Mouse (Mus musculus) olfactory bulb, adult 2 months (tissue): ENCODE data around the gene Clec1a. TPM values are rescaled to one million over a fixed set of nuclear protein-coding genes. Genes with fewer than 3 reads are reported as not detected.

Experiments
- H3K27ac ChIP-seq: fragments of 200-500 bp; 2 replicates; pipeline ENCODE4 v1.5.1; 2012; ENCODE audit warnings: low read depth, low read length; ENCODE audit not compliant: insufficient read depth
- H3K4me1 ChIP-seq: fragments of 200-500 bp; 2 replicates; pipeline ENCODE4 v1.6.1; 2012; ENCODE audit warnings: low read length; ENCODE audit not compliant: control insufficient read depth, insufficient read depth
- H3K4me3 ChIP-seq: fragments of 200-500 bp; 2 replicates; pipeline ENCODE4 v1.5.1; 2012; ENCODE audit warnings: mild to moderate bottlenecking, low read depth, low read length, moderate library complexity; ENCODE audit not compliant: insufficient read depth
- CTCF ChIP-seq: fragments of 200-500 bp; IDR thresholded peaks from 2 replicates; pipeline ENCODE4 v1.5.1; 2012; ENCODE audit warnings: low read depth, mild to moderate bottlenecking, low read length, moderate library complexity; ENCODE audit not compliant: insufficient read depth
- POLR2A ChIP-seq: fragments of 200-500 bp; IDR thresholded peaks from 2 replicates; pipeline ENCODE4 v1.6.1; 2012; ENCODE audit warnings: mild to moderate bottlenecking, low read depth, low read length, moderate library complexity; ENCODE audit not compliant: insufficient read depth
- WGBS: fragments of 180-500 bp; shearing (Covaris S2); methylation state at CpG from one replicate; pipeline ENCODE4 v1.1.7; 2018; 5-methylcytosine and 5-hydroxymethylcytosine counted together
- polyA plus RNA-seq: library from polyadenylated mRNA; stranded (reverse); fragments of >200 nt; gene quantifications from 2 replicates; pipeline ENCODE4 v1.2.4, GENCODE M21; 2012; ENCODE audit warnings: low replicate concordance; ENCODE audit not compliant: missing spikeins, insufficient read depth, insufficient read length

Clec1a gene
- polyA plus RNA-seq, 1 experiment: not detected

DNA sequence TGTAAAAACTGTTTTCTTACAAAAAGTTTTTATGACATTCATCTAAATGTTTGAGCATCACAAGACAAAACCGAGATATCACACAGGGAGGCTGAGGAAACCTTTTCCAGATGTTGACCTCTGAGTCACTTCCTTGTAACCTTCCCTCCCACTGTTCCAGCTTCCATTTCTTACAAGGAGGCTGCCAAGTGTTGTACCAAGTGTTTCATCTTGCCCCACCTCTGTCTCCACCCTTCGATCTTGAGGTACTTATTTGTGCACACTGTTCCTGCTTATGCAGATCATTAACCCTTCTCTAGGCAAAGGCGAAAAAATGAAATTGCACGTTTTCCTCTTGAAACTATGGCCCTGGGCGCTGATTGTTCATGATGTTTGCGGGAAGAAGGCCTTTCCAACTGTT lies 2.1 kb downstream of the Clec1a start:
- 73% methylated on average over 6 of the region's 6 CpGs for WGBS
- no peak for TF ChIP-seq CTCF
- no peak for TF ChIP-seq POLR2A
- peaks cover 4% of the 10 kb centered on the region for H3K4me1 ChIP-seq

DNA sequence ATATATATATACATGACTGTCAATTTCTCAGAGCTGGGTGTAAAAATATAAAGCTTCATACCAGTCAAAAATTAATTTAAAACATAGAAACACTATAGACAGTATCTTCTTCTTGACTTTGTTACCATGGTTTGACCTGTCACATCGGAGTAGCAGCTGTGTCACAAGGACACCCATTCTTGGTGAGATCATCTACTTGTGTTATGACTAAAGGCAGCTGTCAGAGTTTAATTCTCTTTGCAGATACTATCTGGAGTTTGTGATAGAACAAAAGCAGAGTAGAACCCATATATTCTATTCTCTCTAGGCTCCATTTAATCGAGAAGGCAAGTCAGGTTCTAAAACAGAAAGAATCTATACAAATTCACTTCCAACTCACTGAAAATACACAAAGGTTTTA lies 13.8 kb downstream of the Clec1a start:
- Histone ChIP-seq H3K4me3 (no peak overlapping the region), H3K27ac (no peak overlapping the region), H3K4me1 (no peaks in the 10 kb centered on the region)
- WGBS: 92% methylated on average over 2 of the region's 2 CpGs
- no peak for TF ChIP-seq CTCF
- no peak for TF ChIP-seq POLR2A

More for the DNA sequence above, 2.1 kb downstream of the Clec1a start:
- no peak overlapping the region for H3K4me3 ChIP-seq
- no peak overlapping the region for H3K27ac ChIP-seq

DNA sequence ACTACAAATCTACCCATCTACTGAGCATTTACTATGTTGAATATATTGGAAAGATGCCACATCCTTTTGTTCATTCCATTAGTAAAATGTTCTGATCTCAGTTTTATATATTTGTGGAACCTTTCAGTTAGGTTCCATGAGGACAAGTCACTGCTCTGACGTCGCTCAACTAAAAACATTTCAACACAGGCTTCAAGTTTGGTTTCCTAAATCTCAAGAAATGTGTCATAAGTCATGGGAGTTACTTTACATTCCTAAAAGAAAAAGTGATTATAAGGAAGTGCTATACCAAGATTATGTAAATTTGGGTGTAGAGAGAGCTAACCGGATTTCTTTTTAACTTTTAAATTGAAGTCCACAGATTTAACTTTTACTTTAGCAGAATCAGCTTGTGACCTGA lies 15.8 kb downstream of the Clec1a start:
- no peak overlapping the region for H3K4me3 ChIP-seq
- no peaks in the 10 kb centered on the region for H3K4me1 ChIP-seq
- TF ChIP-seq CTCF: no peak
- TF ChIP-seq POLR2A: no peak
- WGBS: 95% methylated on average over 3 of the region's 3 CpGs
- no peak overlapping the region for H3K27ac ChIP-seq

DNA sequence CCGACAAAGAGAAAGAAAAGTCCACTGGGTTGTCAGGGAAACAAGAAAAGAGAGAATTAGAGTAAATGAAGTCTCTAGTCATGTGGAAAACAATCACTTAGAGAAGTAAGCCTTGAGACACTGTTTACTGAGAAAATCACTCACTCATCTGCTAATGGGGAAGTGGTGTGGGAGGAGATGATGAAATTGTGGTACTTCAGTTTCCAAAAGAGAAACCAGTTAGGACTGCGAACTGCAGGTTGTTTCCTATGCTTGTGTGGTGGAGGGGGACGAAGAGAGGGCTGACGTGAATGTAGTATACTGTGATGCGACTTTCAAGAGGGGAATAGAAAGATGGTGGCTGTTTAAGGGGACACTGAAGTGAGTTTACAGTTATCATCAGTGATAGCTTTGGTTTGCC lies 17.6 kb downstream of the Clec1a start:
- Histone ChIP-seq H3K4me3 (no peak overlapping the region), H3K27ac (no peak overlapping the region), H3K4me1 (no peaks in the 10 kb centered on the region)
- no peak for TF ChIP-seq POLR2A
- no peak for TF ChIP-seq CTCF
- 51% methylated on average over 5 of the region's 5 CpGs for WGBS

DNA sequence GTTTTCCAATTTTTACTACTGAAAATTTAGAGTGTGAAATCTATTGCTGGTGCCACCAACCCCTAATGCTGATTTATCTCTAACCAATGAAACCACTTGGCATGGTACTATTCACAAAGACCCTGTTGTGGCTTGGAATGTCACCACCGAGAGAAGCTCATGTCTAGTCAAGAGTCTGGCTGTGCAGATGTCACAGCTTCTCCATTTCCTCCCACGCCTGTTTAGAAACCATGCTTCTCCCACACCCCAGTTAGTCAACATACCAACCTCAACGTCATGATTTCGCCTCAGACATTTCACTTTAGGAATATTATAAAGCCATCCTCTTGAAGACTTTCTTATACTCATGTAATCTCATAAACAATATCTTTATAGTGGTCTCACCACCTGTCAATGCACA lies 24.5 kb downstream of the Clec1a start:
- no peak overlapping the region for H3K4me3 ChIP-seq
- WGBS: 82% methylated on average over 4 of the region's 4 CpGs
- no peaks in the 10 kb centered on the region for H3K4me1 ChIP-seq
- TF ChIP-seq CTCF (no peak), POLR2A (no peak)
- H3K27ac ChIP-seq: no peak overlapping the region

DNA sequence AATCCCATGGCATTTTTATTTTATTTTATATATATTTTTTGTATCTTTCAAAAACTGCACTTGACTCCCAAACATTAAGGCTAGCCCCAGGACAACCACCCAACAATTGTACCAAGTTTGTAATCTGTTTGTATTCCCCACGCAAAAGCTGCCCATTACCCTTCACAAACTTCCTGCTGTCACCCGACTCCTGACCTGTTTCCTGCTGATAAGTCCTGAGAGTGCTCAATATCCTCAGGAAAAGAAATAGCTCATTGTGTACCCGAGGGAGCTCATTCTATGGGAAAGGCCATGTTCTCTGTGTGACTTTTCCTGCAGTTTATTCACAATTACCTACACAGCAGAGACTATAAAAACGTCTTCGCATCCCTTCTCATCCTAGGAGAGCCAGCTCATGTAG lies 26.0 kb downstream of the Clec1a start:
- Histone ChIP-seq H3K4me1 (no peaks in the 10 kb centered on the region), H3K4me3 (no peak overlapping the region), H3K27ac (peak overlapping the region; percentile 57; the same call in 1 of the 2 replicates)
- WGBS: 45% methylated on average over 5 of the region's 5 CpGs
- TF ChIP-seq CTCF (no peak), POLR2A (no peak)

DNA sequence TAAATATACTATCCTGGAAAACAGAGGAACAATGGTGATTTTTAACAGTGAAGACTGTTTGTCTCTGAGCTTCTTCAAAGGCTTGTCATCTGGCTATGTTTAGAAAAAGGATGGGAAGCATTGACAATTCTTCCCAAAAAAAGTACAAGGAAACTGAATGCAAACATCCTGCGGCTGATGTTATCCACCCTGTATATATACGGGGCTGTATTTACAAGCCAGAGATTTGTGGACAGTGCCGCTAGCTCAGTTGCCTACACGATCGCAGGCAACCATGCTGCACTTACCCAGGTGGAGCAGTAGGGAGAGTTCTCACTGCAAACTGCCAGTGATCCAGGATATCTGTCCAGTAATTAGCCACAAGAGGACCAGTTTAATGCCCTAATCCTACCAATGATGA lies 26.6 kb downstream of the Clec1a start:
- H3K27ac ChIP-seq: peak overlapping the region; percentile 32
- TF ChIP-seq POLR2A: no peak
- no peak for TF ChIP-seq CTCF
- no peak overlapping the region for H3K4me3 ChIP-seq
- no peaks in the 10 kb centered on the region for H3K4me1 ChIP-seq
- 51% methylated on average over 5 of the region's 5 CpGs for WGBS

DNA sequence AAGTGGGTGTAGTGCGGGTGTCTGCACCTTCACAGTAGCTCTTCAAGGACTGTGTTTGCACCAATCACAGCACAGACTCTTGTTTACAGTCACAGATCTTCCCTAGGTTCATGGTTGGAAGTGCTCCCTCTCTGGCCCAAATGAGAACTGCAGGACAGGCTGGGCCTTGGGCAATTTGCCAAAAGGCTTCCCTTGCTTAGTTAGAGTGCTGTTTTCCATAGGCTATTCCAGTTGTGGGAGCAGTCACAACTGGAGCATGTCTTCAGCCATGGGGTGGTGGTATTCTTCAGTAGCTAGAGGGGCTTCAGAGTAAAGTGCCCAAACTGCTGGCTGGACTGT lies 28.1 kb downstream of the Clec1a start:
- TF ChIP-seq POLR2A (no peak), CTCF (peak; percentile 61)
- H3K4me3 ChIP-seq: no peak overlapping the region
- H3K27ac ChIP-seq: no peak overlapping the region
- WGBS: 17% methylated on average over 1 of the region's 1 CpGs
- H3K4me1 ChIP-seq: no peaks in the 10 kb centered on the region

DNA sequence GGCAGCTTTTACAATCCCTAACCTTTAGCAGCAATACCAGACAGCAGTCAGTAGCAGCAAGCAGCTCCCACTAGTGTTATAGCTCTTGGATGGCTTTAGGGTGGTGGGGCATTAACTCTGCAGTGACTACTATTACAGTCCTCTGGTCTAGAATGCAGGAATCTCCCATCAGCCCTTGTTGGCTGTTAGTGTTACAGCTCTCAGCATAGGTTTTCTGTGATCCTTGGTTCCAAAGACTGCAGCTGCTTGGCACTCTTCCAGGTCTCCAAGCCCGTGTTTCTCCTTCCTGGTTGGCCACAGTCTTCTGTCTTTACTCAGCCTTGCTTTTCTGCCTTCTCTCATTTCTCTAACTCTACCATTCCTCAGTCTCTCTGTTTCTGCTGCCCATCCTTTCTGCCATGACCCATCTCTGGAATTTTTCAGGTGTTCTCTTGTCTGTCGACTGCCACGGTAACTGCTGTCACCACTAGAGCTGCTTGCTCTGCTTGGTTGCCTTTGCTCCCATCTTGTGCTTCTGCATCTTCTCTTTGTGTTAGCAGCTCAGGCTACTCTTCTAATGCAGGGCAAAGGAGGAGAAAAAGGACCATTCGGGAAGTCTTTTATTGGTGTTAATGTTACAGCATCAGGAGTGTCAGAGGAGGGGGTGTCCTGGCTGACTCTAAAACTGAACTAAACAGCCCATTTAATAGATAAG lies 28.6 kb downstream of the Clec1a start:
- H3K4me1 ChIP-seq: no peaks in the 10 kb centered on the region
- H3K27ac ChIP-seq: 0 out of 2 replicates have a peak overlapping the region, but pooled peaks have one; percentile 4
- WGBS: 45% methylated on average over 4 of the region's 4 CpGs
- TF ChIP-seq POLR2A (no peak), CTCF (no peak)
- H3K4me3 ChIP-seq: no peak overlapping the region

DNA sequence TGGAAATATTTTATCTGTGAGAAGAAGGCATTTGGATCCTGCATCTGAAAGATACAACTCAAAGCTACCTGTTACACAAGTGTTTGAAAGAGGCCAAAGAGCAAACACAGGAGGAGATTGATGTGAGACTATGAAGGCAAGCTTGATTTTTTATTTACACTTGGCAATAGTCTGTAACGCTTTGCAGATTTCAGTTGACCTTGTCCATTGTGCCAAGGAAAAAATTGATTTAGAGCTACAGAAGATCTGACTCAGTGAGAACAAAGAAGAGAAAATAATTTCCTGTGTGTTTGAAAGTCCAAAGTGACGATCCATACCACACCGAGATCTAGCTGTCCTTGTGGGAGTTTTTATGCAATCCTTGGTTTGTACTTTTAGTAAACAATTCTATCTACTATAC lies 29.5 kb downstream of the Clec1a start:
- H3K27ac ChIP-seq: no peak overlapping the region
- no peak for TF ChIP-seq POLR2A
- no peak for TF ChIP-seq CTCF
- H3K4me1 ChIP-seq: no peaks in the 10 kb centered on the region
- WGBS: 88% methylated on average over 3 of the region's 3 CpGs
- no peak overlapping the region for H3K4me3 ChIP-seq
